Mouse (Mus musculus): ENCODE data around the gene Olfr541.
"Not testable (repeated sequence)": the region's sequence is repeated elsewhere in the genome, so short reads cannot be mapped to it uniquely, and the experiment has no call there.

Olfr541 gene

DNA sequence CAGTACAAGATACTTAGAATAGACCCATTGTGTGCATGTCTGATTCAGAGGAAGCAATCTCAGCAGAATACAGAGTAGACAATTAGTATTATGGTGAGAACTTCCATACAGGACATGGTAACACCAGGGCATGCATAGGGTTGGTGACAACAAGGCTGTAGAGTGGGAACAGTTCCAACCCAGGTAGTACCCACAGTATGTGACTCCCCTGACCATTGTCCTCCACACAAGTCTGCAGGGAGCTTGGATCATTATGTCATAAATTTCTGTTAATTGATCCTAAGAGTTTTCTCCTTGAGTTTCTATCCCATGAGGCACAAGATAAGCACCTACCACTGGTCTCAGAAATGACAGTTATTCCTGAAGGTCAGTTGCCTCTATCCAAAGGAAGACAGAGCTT is at the start of gene Olfr541:
Olfr541 (plus strand) TSS at position 301 of the 400 bp plus-strand sequence.
- DNase-seq: no peak

DNA sequence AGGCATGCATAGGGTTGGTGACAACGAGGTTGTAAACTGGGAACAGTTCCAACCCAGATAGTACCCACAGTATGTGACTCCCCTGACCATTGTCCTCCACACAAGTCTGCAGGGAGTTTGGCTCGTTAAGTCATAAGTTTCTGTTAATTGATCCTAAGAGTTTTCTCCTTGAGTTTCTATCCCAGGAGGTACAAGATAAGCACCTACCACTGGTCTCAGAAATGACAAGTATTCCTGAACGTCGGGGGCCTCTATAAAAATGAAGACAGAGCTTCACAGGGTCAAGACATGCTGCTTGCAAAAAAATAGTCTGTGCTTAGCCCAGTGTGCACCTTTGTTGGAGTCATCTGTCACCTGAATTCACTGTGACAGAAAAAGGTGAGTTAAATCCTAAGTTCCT is 37.4 kb upstream of the Olfr541 start, which contains the start of gene Olfr539:
Olfr539 (plus strand) TSS at position 301 of the 400 bp plus-strand sequence.
- no peak for DNase-seq

DNA sequence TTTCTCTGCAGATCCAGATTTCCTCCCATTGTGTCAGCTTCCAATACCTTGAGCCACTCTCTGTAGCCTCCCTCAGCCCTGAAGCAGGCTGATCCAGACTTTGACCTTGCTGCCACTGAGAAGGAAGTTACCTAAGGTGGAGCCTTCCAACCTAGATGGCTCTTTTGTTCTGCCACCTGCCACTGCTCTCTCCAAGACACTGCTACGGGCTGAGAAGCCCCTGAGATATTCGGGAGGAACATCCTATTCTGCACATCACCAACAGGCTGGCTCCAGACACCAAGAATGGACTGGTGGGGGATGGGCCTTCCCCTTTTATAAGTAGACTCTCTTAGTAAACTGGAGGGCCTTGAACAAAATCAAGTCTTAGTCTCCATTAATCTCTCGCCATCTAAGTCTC is 26.4 kb upstream of the Olfr541 start:
- not testable (repeated sequence) for DNase-seq

DNA sequence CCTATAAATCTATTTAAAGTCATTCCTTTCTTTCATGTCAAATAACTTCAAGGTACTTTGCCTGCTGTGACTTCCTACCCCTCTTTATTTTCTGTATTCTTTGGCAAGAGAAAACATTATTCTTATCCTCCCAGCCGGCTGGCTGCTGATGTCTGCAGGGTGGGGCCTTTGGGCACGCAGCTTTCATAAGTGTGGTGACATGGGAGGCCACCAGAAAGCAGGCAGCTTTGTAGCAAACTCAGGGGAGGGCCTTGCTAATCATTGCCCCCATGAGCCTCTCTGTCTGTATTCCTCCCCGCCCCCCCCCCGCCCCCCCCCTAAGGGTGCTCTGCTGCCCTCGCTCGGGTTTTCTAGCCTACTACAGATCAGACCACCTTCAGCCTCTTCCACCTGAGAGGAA is 21.2 kb upstream of the Olfr541 start:
- no peak for DNase-seq

DNA sequence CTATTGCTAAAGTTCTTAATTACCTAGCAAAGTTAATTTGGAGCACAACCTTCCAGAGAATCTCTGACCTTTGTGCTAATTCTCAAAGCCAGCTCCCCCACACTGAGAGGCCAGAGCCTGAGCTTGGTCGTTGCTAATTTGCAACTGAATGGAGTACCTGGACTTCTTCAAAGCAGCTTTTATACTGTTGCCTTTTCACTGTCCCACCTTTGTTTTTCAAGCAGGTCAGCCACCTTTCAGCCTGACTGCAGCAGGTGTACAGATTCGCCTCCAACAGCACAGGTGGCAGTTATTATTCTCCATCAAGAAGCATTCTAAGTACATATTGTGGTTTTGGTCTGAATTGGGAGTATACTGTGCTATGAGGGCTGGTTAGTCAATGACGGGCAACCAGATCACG is 17.5 kb upstream of the Olfr541 start:
- DNase-seq: not testable (repeated sequence)

DNA sequence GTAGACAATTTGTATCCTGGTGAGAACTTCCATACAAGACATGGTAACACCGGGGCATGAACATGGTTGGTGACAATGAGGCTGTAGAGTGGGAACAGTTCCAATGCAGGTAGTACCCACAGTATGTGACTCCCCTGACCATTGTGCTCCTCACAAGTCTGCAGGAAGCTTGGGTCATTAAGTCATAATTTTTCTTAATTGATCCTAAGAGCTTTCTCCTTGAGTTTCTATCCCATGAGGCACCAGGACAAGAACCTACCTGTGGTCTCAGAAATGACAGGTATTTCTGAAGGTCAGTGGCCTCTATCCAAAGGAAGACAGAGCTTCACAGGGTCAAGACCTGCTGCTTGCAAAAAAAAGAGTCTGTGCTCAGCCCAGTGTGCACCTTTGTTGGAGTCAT is 15.4 kb upstream of the Olfr541 start, which contains the start of gene Olfr45:
Olfr45 (plus strand) TSS at position 301 of the 400 bp plus-strand sequence.
- no peak for DNase-seq

DNA sequence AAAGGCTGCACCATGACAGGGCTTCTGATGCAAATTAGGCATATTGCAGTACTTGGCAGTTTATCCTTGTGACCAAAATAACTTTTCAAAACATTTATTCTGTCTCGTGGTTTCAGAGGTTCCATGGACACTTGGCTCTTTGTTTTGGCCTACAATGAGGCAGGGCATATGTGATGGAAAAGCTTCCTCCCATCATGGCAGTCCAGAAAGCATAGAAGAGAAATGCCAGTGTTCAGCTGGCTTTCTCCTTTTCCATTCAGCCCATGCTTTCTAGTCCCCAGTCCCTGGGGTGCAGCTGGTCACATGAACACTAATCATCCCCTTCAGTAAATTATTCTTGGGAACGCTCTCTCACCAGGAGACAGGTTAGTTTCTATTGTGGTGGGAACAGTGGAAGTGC is 9.3 kb downstream of the Olfr541 start:
- no peak for DNase-seq

DNA sequence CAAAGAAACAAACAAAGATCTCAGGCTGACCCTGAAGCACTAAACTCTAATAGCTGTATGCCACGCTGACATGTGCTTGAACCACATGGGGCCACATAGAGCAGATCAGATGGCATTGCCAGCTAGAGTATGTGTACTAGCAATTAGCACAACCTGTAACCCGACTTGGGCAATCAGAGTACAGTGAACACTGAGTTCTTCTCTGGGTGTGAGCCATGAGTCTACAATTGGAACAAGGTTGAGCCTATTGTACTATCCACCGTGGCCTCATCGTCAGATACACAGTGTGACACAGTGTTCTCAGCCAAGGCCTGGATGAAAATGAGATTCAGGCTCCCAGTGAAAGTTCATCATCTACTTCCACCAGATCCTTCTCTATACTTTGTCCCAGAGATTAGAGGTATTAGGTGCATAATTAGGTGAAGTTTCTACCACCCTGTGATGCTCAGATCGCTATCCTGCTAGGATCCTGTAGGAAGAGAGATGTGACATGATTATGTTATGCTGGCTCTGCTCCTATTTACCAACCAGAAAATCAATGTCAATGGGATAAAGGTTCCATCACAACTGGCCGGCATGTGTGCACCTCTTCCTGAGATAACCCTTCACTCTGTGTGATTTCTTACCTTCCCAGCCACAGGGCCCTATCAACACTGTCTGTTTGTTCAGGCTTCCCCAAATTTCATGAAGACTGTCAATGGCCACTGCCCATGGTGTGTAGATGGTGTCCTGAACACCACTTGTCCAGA is 10.6 kb downstream of the Olfr541 start:
- DNase-seq: no peak

DNA sequence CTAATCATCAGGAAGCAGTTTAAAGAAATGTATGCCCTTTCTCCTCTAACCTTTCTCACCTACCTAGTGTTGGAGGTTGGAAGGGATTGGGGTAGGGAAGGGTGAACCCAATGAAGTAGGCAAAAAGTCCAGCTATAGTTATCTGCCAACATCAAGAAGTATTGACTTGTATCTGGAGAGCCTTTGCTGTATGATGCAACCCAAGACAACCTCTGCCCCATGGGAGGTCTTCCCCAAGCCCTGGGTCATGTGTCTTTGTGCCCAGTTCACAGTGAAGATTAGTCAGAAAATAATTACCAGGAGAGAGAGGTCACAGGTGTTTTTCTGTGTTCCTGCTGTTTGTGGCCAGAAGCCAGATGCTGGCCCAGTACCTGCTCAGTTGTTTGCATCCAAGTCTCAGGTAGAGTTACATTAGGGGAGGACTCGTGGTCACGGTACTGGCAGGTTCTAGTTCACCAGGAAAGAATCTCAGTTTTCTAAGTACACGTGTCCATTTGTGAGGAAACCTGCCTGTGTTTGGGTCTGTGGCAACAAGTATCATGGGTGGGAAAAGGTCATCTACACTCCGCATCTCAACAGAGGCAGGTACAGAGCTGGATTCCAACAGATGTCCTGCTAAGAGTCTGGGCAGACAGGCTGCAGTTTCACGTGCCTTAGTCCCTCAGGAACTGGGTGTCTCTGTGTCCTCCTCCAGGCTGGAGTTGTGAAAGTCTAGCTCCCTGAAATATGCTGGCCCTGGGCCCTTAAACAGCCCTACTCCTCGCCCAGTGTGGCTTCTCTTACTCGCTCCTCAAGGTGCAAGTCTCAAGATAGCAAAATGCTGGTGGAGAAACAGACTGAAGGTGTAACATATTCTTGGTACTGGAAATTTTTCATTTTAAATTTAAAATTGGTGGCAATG is 20.3 kb downstream of the Olfr541 start:
- DNase-seq: no peak

DNA sequence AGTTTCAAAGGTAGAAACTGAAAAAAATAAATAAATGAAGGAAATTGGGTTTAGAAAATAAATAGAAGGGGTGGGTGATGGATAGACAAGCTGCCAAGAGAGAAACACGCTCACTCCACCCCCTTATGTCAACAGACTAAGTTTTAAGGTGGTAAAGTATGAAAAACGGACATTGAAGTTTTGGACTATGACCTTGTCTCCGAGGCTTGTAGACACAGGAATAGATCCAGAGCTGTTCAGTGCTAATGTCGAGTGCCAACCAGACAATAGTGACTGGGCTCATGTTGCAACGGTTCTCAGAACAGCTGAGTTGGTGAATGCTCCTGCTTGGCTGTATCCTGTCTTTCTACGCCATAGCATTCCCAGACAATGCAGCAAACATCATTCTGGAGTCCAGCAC is 24.0 kb downstream of the Olfr541 start:
- DNase-seq: no peak

DNA sequence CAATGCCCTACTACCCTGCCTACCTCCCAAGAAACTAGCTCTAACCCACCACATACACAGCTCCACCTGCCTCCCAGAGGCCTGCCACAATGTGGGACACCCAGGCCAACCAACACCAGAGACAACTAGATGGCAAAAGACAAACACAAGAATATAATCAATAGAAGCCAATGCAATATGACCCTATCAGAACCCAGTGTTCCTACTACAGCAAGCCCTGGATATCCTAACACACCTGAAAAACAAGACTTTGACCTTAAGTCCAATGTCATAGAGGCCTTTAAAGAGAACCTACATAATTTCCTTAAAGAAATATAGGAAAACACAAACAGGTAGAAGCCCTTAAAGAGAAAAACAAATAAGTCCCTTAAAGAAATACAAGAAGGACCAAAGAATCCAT is 28.5 kb downstream of the Olfr541 start:
- DNase-seq: no peak

DNA sequence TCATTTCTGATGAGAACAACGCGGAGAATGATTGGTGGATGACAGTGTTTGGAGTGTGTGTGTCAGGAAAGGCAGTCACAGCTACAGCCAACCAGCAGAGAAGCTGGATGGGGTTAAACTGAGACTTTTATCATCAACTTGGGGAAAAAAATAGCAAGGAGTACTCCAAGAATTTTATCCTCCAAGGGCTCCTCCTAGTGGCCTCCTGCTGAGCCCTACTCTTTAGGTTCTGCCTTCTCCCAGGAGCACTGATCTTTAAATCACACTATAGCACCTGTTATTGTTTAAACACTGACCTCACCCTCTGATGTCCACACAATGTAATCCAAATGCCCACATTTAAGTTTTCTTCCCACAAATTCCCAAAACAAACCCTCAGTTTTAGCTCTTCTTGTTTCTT is 36.1 kb downstream of the Olfr541 start:
- DNase-seq: no peak

DNA sequence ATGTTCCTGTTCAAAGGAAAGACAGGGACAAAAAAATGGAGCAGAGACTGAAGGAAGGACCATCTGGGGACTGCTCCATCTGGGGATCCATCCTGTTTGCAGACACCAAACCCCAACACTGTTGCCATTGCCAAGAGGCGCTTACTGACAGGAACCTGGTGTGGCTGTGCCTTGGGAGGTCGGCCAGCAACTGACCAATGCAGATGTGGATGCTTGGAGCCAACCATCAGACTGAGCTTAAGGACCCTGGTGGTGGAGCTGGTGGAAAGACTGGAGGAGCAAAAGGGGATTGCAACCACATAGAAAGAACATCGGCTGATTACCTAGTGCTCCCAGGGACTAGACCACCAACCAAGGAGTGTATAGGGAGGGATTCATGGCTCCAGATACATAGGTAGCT is 50.3 kb downstream of the Olfr541 start:
- DNase-seq: no peak

DNA sequence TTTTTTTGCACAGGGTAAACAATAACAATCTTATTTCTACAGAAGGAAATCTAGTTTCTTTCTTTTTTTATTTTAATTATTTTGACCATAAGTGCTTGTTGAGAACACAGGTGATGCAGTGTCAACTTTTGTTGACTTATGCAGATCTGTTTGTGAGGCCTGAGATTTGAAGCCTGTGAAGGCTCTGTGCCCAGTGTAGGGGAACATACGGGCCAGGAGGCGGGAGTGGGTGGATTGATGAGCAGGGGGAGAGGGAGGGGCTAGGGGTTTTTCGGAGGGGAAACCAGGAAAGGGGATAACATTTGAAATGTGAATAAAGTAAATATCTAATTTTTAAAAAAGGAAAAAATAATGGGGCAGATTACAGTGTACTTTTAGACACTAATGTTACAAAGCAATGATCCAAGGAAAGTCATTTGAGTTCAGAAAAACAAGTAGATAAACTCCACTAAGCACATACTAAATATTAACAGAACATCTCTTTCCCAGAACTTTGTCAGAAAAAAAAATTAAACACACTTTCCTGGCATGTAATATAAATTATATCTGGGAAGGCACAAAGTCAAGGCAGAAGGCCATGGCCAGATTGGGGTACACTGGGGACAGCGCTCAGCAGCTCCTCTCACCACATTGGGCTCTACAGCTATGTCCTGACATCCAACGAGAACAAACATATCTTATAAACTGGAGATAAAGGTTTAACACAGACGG is 51.2 kb downstream of the Olfr541 start:
- no peak for DNase-seq

DNA sequence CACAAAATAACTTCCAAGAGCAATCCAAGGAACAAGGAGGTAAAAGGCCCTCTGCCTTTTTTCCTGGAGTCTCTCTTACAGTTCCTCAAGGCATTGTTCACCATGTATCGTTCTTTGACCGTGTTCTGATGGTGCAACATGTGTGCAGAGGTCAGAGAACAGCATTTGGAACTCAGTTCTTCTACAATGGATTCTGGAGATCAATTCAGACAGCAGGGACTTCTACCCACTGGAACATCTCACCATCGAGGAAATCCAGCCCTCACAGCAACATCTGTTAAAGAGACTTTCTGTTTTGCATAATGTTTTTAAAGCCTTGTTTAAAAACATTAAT is 51.7 kb downstream of the Olfr541 start:
- DNase-seq: no peak

DNA sequence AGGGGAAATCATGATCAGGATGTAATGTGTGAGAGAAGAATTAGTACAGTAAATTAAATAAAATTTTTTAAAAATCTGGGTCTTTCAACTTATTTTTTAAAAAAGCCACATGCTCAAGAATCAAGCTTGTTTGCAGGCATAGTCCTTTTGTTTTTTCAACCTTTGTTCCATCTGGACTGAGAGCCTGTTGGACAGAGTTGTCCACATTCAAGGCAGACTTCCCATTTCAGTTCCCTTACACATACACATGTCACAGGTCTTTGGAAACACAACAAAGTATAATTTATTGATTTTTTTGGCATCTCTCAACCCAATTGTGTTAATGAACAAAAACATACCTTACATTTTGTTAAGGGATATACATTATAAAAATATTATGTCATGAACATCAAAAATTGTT is 57.5 kb downstream of the Olfr541 start:
- no peak for DNase-seq

All from thymus, adult 18-20 months (tissue).